Mouse (Mus musculus): ENCODE results near the gene Rfc4.
A peak's percentile ranks its signal among the peaks of the same experiment; 100 is the strongest.

Gene Rfc4

DNA sequence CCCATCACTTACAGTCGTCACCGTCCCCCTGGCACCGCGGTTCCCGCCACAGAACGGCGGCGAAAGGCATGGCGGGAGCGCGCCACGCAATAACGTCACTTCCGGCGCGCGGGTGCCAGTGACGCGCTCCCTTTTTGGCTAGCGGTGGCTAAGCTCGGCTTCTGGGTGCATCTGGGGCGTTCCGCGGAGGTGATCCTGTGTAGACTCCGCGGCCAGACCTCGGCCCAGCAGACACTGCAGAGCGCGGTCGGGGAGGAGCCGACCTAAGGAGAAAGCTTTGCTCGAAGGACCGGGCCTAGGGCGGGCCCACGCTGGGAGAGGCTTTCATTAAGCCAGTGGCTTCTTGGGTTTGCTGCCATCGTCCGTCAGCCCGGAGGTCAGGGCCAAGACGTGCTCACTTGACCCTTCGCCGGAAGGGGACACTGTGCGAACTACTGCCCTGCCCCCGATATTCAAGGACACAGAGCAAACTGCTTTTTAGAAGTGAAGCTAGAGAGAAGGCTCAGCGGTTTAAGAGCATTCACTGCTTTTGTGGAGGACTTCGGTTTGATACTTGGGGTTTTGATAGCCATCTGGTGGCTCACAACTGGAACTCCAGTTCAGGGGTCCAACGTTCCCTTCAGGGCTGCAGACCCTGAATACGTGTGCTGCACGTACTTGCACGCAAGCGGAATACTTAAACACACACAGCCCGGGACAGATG, at the start of gene Rfc4:
Gene Rfc4, minus strand, starts transcription at position 65 of the 703 bp plus-strand sequence.
- DNase-seq (ENCODE audit: low spot score): peak; percentile 91

- no peak for DNase-seq (ENCODE audit: low spot score)
Observed at GRCm38 (mm10) chr16:23175956-23176355, 48.4 kb upstream of the Rfc4 start.

DNA sequence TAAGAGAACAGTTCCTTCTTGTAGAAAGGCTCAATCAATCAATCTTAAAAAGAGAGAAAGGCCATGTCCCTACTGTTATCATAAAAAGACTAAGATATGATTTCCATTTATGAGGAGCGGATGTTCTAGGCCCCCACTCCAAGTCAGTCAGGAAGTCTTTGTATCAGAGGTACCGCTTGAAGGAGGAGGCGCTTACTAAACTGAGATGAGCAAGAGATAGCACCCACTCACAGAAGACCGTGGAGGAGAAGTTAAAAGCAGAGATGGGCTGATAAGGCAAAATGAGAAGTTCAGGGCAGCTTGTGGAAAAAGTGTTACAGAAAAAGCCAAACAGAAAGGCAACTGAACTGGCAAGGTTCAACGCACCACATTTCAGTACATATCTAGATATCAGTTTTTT, 47.3 kb upstream of the Rfc4 start:
- no peak for DNase-seq (ENCODE audit: low spot score)

DNA sequence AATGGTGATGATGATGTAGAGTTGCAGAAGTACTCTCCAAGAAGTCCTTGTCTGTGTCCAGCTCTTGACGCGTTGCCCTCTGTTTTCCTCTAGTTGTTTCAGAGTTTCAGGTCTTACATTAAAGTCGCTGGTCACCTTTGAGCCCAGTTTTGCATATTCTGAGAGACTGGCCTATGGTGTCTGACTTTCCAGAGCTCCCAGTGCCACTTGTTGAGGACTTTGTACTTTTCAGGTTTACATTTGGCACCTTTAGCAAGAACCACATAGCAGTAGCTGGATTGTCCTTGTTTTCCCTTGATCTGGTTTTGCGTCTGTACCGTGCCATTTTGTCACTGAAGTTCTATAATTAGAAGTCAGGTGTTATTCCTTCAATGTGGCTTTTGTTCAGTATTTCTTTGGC, 46.4 kb upstream of the Rfc4 start:
- no peak for DNase-seq (ENCODE audit: low spot score)

DNA sequence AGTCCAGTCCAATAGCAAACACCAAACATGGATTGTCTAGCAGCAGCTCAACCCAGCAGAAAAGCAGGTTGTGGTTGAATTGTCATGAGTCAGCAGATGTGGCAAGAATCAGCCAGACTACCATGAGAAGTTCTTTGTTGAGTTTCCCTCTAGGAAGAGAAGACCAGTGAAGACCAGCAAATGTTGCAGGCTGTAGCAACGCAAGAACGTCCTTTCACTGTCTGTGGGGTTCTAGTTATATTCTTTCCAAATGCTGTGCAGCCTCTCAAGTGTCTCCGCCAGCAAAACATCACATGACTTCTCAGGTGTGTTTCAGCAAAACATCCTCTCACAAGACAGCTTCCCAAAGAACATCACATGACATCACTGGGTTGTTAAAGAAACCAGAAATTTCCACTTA, 43.3 kb upstream of the Rfc4 start:
- DNase-seq (ENCODE audit: low spot score): no peak

GRCm38 (mm10) chr16:23167079-23167478, 39.5 kb upstream of the Rfc4 start:
- DNase-seq (ENCODE audit: low spot score): peak; percentile 87

GRCm38 (mm10) chr16:23166646-23167045, 39.1 kb upstream of the Rfc4 start:
- DNase-seq (ENCODE audit: low spot score): peak; percentile 27

GRCm38 (mm10) chr16:23165441-23165840, 37.9 kb upstream of the Rfc4 start:
- no peak for DNase-seq (ENCODE audit: low spot score)

- DNase-seq (ENCODE audit: low spot score): no peak
Observed at GRCm38 (mm10) chr16:23164443-23164842, 36.9 kb upstream of the Rfc4 start.

DNA sequence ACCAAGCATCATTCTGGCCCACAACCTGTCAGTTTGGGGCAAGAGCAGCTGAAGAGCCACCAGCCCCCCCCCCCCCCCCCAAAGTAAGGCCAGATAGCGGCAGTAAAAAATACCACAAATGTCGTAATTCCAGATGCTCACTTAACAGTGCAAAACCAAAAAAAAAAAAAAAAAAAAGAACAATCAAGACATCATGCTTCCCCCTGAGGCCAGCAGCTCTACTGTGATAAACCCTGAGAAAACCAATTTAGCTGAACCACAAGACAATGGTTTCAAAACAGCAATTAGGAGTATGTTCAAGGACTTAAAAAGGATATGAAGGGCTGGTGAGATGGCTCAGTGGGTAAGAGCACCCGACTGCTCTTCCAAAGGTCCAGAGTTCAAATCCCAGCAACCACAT, 34.6 kb upstream of the Rfc4 start:
- DNase-seq (ENCODE audit: low spot score): no peak

- peak; percentile 77 for DNase-seq (ENCODE audit: low spot score)
Observed at GRCm38 (mm10) chr16:23159749-23160148, 32.2 kb upstream of the Rfc4 start.

GRCm38 (mm10) chr16:23158957-23159356, 31.4 kb upstream of the Rfc4 start:
- DNase-seq (ENCODE audit: low spot score): peak; percentile 63

DNA sequence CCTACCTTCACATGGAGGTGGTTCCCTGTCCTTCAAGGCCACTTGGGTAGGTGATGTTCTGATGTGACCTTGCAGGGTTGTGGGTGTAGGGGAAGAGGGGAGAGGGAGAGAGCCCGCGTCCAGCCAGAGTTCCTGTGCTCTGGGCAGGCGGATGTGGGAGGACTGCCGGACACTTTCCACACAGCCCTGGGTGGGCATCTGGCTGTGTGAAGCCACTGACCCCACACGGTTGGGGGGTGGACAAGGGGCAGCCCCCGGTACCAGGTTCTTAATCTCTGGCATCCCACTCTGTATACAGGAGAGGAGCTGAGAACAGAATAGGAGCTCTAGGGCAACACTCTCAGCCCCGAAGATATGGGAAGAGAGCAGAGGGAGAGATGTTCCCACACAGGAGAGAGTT, 30.8 kb upstream of the Rfc4 start:
- peak; percentile 63 for DNase-seq (ENCODE audit: low spot score)

DNA sequence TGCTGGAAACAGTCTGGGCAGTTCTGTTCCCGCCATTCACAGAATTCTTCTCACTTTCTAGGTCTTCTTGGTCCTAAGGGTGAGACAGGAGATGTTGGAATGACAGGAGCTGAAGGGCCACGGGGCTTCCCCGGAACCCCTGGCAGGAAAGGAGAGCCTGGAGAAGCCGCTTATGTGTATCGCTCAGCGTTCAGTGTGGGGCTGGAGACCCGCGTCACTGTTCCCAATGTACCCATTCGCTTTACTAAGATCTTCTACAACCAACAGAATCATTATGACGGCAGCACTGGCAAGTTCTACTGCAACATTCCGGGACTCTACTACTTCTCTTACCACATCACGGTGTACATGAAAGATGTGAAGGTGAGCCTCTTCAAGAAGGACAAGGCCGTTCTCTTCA, 29.5 kb upstream of the Rfc4 start:
- peak; percentile 26 for DNase-seq (ENCODE audit: low spot score)

DNA sequence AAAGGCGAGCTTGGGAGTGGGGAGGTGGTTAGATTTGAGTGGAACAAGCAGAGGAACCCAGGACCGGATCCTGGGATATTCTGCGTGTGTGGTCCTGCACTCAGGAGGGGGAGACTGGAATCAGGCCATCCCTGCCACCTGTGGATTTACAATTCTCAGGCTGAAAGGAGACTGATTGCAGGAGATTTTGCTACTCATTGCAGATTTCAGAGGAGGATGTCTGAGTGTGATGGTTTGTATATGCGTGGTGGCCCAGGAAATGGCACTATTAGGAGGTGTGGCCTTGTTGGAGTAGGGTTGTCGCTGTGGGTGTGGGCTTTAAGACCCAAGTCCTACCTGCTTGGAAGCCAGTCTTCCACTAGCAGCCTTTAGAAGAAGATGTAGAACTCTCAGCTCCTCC, 26.7 kb upstream of the Rfc4 start:
- DNase-seq (ENCODE audit: low spot score): peak; percentile 34

- DNase-seq (ENCODE audit: low spot score): peak; percentile 78
Observed at GRCm38 (mm10) chr16:23151423-23151822, 23.9 kb upstream of the Rfc4 start.

DNA sequence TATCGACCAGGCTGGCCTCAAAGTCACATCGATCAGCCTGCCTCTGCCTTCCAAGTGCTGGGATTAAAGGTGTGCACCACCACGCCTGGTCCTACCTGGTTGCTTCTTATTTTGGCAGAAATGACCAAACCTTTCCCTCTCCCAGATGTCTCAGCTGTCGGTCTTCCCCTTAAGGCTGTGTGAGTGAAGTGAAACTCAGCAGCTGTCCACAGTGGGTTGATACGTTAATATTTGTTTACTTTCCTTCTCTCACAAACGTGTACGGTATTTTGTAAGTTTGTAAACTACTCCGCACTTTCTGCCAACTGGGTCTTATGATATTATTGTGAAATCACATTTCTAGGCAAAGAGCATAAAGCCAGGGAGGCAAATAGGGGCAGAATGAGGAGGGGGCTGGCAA, 21.9 kb upstream of the Rfc4 start:
- peak; percentile 87 for DNase-seq (ENCODE audit: low spot score)

DNA sequence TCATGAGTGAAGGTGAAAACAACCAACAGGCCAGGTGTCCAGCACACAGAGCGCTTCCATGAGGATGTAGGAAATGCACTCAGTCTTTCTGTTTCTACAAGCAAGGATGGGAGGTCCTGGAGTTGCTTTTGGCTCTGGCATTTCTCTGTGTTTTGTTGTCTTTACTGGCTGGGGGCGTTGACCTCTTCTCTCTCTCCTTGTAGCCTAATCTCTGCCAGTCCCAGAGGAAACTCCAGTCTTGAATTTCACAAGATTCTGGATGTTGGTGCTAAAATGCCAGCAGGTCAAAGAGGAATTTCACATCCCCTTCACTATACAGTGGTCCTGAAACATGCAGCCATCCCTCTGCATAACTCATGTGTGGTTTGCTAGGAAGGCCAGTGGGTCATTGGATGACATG, 21.4 kb upstream of the Rfc4 start:
- DNase-seq (ENCODE audit: low spot score): peak; percentile 85

GRCm38 (mm10) chr16:23146280-23146679, 18.7 kb upstream of the Rfc4 start, which contains the start of gene Adipoq:
Adipoq (plus strand) TSS chr16:23146536.
- peak; percentile 99 for DNase-seq (ENCODE audit: low spot score)

- peak; percentile 82 for DNase-seq (ENCODE audit: low spot score)
Observed at GRCm38 (mm10) chr16:23145211-23145610, 17.7 kb upstream of the Rfc4 start.

GRCm38 (mm10) chr16:23144326-23144725, 16.8 kb upstream of the Rfc4 start:
- DNase-seq (ENCODE audit: low spot score): peak; percentile 98

DNA sequence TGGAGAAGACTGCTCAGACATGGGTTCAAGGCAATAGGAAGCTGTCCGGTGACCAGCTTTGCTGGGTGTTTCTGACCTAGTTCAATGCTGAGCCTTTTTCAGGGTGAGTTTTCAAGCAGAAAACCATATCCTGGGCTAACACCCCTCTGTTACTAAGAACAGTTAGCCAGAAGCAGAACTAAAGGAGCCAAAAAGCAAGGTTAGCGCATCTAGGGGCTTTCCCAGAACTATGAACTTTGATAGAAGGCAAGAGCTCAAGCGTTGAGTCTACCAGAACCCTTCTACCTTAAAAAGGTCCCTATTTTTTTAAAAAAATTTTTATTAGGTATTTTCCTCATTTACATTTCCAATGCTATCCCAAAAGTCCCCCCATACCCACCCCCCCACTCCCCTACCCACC, 13.4 kb upstream of the Rfc4 start:
- no peak for DNase-seq (ENCODE audit: low spot score)

GRCm38 (mm10) chr16:23136406-23136970, 9.0 kb upstream of the Rfc4 start:
- DNase-seq (ENCODE audit: low spot score): peak; percentile 39
